Mouse (Mus musculus) limb, embryonic 13.5 days (tissue): Measurements from ENCODE around the gene Aldh3b3. TPM values are rescaled to one million over a fixed set of nuclear protein-coding genes. Genes with fewer than 3 reads are reported as not detected.
A peak's percentile ranks its signal among the peaks of the same experiment; 100 is the strongest.

Experiments
- ATAC-seq: fragments of 200-750 bp; cut with Nextera tagmentation; 2 replicates; pipeline ENCODE4 v1.8.0; 2017; ENCODE audit warnings: low read depth, moderate number of reproducible peaks, moderate TSS enrichment; ENCODE audit not compliant: low FRiP score
- H3K27ac ChIP-seq: fragments of 300-500 bp; sonication (generic); 2 replicates; pipeline ENCODE4 v1.5.1; 2015; ENCODE audit warnings: inconsistent platforms, mild to moderate bottlenecking, moderate library complexity
- H3K27me3 ChIP-seq: fragments of 300-500 bp; sonication (generic); 2 replicates; pipeline ENCODE4 v1.6.1; 2015; ENCODE audit warnings: mild to moderate bottlenecking, inconsistent platforms
- H3K36me3 ChIP-seq: fragments of 300-500 bp; sonication (generic); 2 replicates; pipeline ENCODE4 v1.6.1; 2015; ENCODE audit warnings: inconsistent platforms, mild to moderate bottlenecking, moderate library complexity
- H3K4me1 ChIP-seq: fragments of 300-500 bp; sonication (generic); 2 replicates; pipeline ENCODE4 v1.6.1; 2015; ENCODE audit warnings: inconsistent platforms
- H3K4me2 ChIP-seq: fragments of 300-500 bp; sonication (generic); replicated peaks from 2 replicates; pipeline ENCODE4 v1.6.1; 2015; ENCODE audit warnings: inconsistent platforms, mild to moderate bottlenecking, moderate library complexity
- H3K4me3 ChIP-seq: fragments of 300-500 bp; sonication (generic); 2 replicates; pipeline ENCODE4 v1.5.1; 2015; ENCODE audit warnings: moderate library complexity, mild to moderate bottlenecking, inconsistent platforms
- H3K9ac ChIP-seq: fragments of 300-500 bp; sonication (generic); 2 replicates; pipeline ENCODE4 v1.6.1; 2015; ENCODE audit warnings: mild to moderate bottlenecking, inconsistent platforms
- H3K9me3 ChIP-seq: fragments of 300-500 bp; sonication (generic); 2 replicates; pipeline ENCODE4 v1.6.1; 2016; ENCODE audit warnings: inconsistent platforms
- WGBS: fragments of 180-500 bp; shearing (Covaris S2); methylation state at CpG from one replicate; pipeline ENCODE4 v1.1.7; 2015; 5-methylcytosine and 5-hydroxymethylcytosine counted together
- polyA plus RNA-seq: library from polyadenylated mRNA; unstranded; fragments of >200 nt; fragmentation: Nextera tagmentation; extraction: Ambion mirVana; gene quantifications from 2 replicates; pipeline ENCODE4 v1.2.1, GENCODE M21; 2015

The Aldh3b3 gene
- polyA plus RNA-seq, 1 experiment from 2014 or later: 0.05 TPM

DNA sequence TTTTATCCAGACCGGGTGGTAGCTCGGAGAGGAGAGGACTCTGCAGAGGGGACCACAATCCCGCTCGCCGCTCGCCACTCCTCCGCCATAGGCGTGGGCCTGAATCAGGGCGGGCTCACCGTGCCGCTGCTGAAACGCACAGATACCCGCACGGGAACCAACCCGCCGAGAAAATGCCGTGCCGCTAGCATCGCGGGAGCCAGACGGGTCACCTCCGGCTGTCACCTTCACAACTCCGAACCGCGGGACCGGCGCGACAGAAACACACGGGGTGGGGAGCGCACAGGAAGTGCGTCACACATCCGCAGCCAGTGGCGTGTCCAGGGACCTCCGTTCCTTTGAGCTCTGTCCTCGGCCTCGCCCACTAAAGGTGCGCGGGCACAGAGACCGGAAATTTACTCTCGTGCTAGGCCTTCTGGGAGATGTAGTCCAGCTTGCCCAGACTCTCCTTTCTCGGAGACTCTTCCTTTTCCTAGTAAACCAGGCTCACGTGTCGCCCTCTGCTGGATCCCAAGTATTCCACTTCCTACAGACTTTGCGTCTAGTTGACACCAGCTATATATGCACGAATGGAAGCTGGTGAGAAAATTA lies 54.1 kb downstream of the Aldh3b3 start, which contains the start of gene Ndufv1:
TSS of gene Ndufv1 (minus strand) at position 375 of the 591 bp plus-strand sequence.
- WGBS: under 1% methylated on average over 45 of the region's 45 CpGs
- Histone ChIP-seq H3K4me3 (peak within 1 kb of the TSS; percentile 83), H3K4me2 (peak within 1 kb of the TSS; percentile 81), H3K27ac (peak within 1 kb of the TSS; percentile 44), H3K4me1 (peaks cover 6% of the 10 kb centered on the region), H3K27me3 (no peaks in the 10 kb centered on the region), H3K36me3 (peaks cover 35% of the 10 kb centered on the region), H3K9me3 (no peaks in the 10 kb centered on the region), H3K9ac (peak within 1 kb of the TSS; percentile 85)
- peak; percentile 99 for ATAC-seq

DNA sequence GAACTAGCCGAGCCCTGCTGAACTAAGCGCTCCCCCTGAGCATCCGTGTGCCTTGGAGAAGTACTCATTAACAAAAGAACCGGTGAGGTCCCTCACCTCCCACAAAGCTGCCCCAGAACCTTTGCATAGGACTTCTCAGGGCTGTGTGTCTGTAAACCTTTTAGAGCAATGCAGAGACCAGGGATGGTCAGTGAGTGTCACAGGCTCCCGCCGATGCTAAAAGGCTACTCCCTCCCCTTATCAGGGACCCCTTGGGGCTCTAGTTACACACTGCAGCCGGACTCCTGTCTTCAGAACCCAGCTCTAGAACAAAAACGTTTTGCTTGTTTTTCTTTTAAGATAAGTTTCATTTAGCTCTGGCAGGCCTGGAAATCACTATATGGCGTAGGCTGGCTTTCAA lies 54.6 kb downstream of the Aldh3b3 start:
- Histone ChIP-seq H3K9me3 (no peaks in the 10 kb centered on the region), H3K27ac (no peak overlapping the region), H3K4me1 (peaks cover 6% of the 10 kb centered on the region), H3K4me2 (peak overlapping the region; percentile 62), H3K36me3 (peaks cover 30% of the 10 kb centered on the region), H3K27me3 (no peaks in the 10 kb centered on the region), H3K9ac (peak overlapping the region; percentile 57), H3K4me3 (peak overlapping the region; percentile 83)
- ATAC-seq: no peak; the same call in none of the 2 replicates
- WGBS: 21% methylated on average over 9 of the region's 9 CpGs

DNA sequence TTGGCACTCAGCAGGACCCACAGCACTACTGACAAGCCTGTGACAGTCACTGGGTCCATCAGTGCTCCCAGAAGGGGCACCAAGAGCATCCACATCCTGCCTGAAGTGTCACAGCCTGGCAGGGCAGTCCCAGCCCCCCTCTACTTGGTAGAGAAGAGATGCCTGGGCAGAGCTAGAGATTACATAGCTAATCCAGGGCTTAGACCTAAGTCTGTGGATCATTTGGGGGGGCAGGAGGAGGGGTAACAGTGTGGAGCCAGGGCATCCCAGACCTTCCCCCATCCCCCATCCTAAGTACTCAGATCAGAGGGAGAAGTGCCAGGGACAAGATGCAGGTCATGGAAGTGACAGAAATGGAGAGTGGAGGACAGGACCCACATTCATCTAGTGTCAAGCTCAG lies 56.4 kb downstream of the Aldh3b3 start:
- 0 out of 2 replicates have a peak overlapping the region, but pooled peaks have one; percentile 45 for H3K9ac ChIP-seq
- no peaks in the 10 kb centered on the region for H3K9me3 ChIP-seq
- no peaks in the 10 kb centered on the region for H3K27me3 ChIP-seq
- H3K4me3 ChIP-seq: no peak overlapping the region
- no peak overlapping the region for H3K4me2 ChIP-seq
- H3K27ac ChIP-seq: no peak overlapping the region
- peaks cover 12% of the 10 kb centered on the region for H3K36me3 ChIP-seq
- no peak for ATAC-seq
- peaks cover 14% of the 10 kb centered on the region for H3K4me1 ChIP-seq

DNA sequence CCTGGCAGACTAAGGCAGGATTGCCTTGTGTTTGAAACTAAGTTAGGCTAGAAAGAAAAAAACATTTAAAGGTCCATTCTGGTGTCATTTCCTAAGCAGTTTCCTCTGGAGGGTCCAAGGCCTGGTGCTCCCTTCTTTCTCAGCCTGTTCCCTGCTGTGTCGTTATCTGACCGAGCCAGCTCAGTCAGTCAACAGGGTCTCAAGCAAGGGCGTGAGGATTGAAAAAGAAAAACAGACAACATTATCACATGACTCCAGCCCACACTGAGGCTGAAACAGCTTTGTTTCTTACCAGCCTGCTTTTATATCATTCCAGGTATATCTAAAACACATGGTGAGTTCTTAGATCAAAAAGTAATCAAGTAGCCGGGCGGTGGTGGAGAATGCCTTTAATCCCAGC lies 57.2 kb downstream of the Aldh3b3 start:
- Histone ChIP-seq H3K9ac (no peak overlapping the region), H3K4me1 (peaks cover 14% of the 10 kb centered on the region), H3K4me2 (no peak overlapping the region), H3K4me3 (no peak overlapping the region), H3K27ac (no peak overlapping the region), H3K9me3 (no peaks in the 10 kb centered on the region), H3K27me3 (no peaks in the 10 kb centered on the region), H3K36me3 (peaks cover 5% of the 10 kb centered on the region)
- 50% methylated on average over 5 of the region's 5 CpGs for WGBS
- no peak for ATAC-seq

DNA sequence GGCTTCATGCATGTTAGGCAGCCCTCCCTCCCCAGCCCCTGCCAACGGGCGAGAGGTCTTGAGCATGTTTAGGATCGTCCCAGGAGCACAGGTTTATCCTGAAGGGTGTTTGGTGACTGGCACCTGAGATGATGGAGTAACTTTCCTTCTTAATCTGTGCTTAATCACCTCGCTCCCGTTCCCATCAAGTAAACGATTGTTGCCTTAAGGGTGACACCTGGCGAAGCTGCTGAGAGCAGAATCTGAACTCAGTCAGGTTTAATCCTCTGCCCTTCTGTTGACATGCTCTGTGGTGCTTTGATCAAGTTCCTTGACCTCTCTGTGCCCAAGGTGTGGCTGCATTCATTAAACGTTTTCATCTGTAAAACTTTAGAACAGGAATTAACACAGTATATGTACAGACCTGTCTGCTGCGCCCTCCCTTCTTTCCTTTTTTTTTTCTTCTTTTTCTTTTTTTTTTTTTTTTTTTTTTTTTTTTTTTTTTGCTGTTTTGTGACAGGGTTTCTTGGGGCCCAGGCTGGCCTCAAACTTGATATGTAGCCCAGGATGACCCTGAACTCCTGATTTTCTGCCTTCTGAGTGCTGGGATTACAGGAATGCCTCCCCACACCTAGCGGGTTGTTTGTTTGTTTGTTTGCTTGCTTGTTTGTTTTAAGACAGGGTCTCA lies 59.6 kb downstream of the Aldh3b3 start:
- Histone ChIP-seq H3K27ac (no peak overlapping the region), H3K4me1 (peaks cover 8% of the 10 kb centered on the region; the same call in 1 of the 2 replicates), H3K27me3 (no peaks in the 10 kb centered on the region), H3K36me3 (no peaks in the 10 kb centered on the region), H3K4me3 (no peak overlapping the region), H3K4me2 (no peak overlapping the region), H3K9me3 (no peaks in the 10 kb centered on the region), H3K9ac (no peak overlapping the region)
- 55% methylated on average over 10 of the region's 10 CpGs for WGBS
- ATAC-seq: no peak

DNA sequence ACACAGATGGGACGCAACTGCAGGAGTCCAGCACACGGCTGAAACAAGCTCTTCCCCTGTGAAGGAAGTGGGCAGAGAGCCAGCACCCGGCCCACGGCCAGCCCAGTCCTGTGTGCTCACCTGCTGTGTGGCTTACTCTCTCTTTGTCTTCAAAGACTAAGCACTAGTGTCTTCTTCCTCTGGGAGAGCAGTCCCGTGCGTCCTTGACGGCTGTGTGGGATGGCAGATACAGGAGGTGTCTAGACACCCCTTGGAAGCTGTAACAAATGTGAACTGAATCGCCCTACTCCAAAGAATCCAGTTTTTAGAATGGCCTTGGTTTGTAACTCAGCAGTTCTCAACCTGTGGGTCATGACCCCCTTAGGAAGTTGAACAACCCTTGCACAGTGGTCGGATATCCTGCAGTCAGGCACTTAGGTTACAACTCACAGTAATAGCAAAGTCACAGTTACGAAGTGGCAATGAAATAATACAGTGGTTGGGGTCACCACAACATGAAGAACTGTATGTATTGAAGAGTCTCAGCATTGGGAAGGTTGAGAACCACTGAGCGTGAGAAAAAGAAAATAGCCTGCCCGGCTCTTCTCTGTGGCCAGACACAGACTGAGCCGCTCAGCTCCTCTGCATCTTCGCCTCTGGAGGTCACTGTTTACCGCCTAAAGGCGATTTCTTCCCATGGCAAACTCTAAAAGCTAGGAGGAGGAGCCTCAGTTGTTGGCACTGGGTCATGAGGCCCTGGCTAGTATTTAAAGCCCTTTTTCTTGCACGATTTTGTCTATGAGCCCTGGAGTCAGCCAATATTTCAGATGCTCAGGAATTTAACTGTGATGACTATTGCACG lies 60.5 kb downstream of the Aldh3b3 start:
- Histone ChIP-seq H3K4me2 (no peak overlapping the region), H3K4me1 (peaks cover 8% of the 10 kb centered on the region; the same call in 1 of the 2 replicates), H3K27ac (no peak overlapping the region), H3K27me3 (no peaks in the 10 kb centered on the region), H3K36me3 (no peaks in the 10 kb centered on the region), H3K9ac (no peak overlapping the region), H3K4me3 (no peak overlapping the region), H3K9me3 (no peaks in the 10 kb centered on the region)
- ATAC-seq: peak; percentile 86
- WGBS: 39% methylated on average over 18 of the region's 18 CpGs

Other genes starting within 250 kb of the Aldh3b3 start
- gene Kmt5b, start 191.2 kb upstream of the Aldh3b3 start, polyA plus RNA-seq: 30.4 and 31.2 TPM in 2 replicates
- gene Chka, start 106.9 kb upstream of the Aldh3b3 start, polyA plus RNA-seq: 46.0 and 47.8 TPM in 2 replicates
- 40.3 and 52.9 TPM in 2 replicates for gene Tcirg1, start 51.5 kb upstream of the Aldh3b3 start, polyA plus RNA-seq
- 259 and 267 TPM in 2 replicates for gene Ndufs8, start 45.9 kb upstream of the Aldh3b3 start, polyA plus RNA-seq
- 1.1 and 1.3 TPM in 2 replicates for gene Aldh3b1, start 28.8 kb upstream of the Aldh3b3 start, polyA plus RNA-seq
- gene Unc93b1, start 23.5 kb upstream of the Aldh3b3 start, polyA plus RNA-seq: 14.2 and 15.0 TPM in 2 replicates
- gene Aldh3b2, start 13.7 kb downstream of the Aldh3b3 start, polyA plus RNA-seq: 7.8 and 9.3 TPM in 2 replicates
- 4.6 and 6.8 TPM in 2 replicates for gene Acy3, start 27.9 kb downstream of the Aldh3b3 start, polyA plus RNA-seq
- gene Tbx10, start 34.1 kb downstream of the Aldh3b3 start, polyA plus RNA-seq: not detected in 2 replicates
- 32.9 and 34.2 TPM in 2 replicates for gene Nudt8, start 41.9 kb downstream of the Aldh3b3 start, polyA plus RNA-seq
- 4.5 and 4.7 TPM in 2 replicates for gene Gm49405, start 42.0 kb downstream of the Aldh3b3 start, polyA plus RNA-seq
- 4.6 and 5.5 TPM in 2 replicates for gene Doc2g, start 44.7 kb downstream of the Aldh3b3 start, polyA plus RNA-seq
- 188 and 199 TPM in 2 replicates for gene Ndufv1, start 54.2 kb downstream of the Aldh3b3 start, polyA plus RNA-seq
- 573 and 575 TPM in 2 replicates for gene Gstp1, start 79.3 kb downstream of the Aldh3b3 start, polyA plus RNA-seq
- 0.61 and 6.7 TPM in 2 replicates for gene Gstp2, start 87.4 kb downstream of the Aldh3b3 start, polyA plus RNA-seq
- gene Gstp3, start 100.9 kb downstream of the Aldh3b3 start, polyA plus RNA-seq: not detected in 2 replicates
- not detected in 2 replicates for gene Cabp2, start 122.9 kb downstream of the Aldh3b3 start, polyA plus RNA-seq
- 56.8 TPM in 2 replicates for gene Cdk2ap2, start 138.5 kb downstream of the Aldh3b3 start, polyA plus RNA-seq
- 6.6 and 7.3 TPM in 2 replicates for gene Pitpnm1, start 141.4 kb downstream of the Aldh3b3 start, polyA plus RNA-seq
- gene Aip, start 167.2 kb downstream of the Aldh3b3 start, polyA plus RNA-seq: 98.5 and 105 TPM in 2 replicates
- gene Gpr152, start 181.1 kb downstream of the Aldh3b3 start, polyA plus RNA-seq: not detected in 2 replicates
- gene Cabp4, start 185.4 kb downstream of the Aldh3b3 start, polyA plus RNA-seq: 0.05 and 0.13 TPM in 2 replicates
- 137 and 146 TPM in 2 replicates for gene Coro1b, start 190.0 kb downstream of the Aldh3b3 start, polyA plus RNA-seq
- gene Ptprcap, start 195.0 kb downstream of the Aldh3b3 start, polyA plus RNA-seq: 2.7 and 3.6 TPM in 2 replicates
- 63.9 and 65.7 TPM in 2 replicates for gene Rps6kb2, start 204.7 kb downstream of the Aldh3b3 start, polyA plus RNA-seq
- gene Carns1, start 216.8 kb downstream of the Aldh3b3 start, polyA plus RNA-seq: 2.2 and 2.5 TPM in 2 replicates
- gene Tbc1d10c, start 232.6 kb downstream of the Aldh3b3 start, polyA plus RNA-seq: 1.3 and 2.7 TPM in 2 replicates
- 817 and 858 TPM in 2 replicates for gene Ppp1ca, start 233.4 kb downstream of the Aldh3b3 start, polyA plus RNA-seq
- gene Rad9a, start 243.0 kb downstream of the Aldh3b3 start, polyA plus RNA-seq: 36.2 and 38.1 TPM in 2 replicates